Comparison of ENCODE assay signal across 8 mouse cellular contexts in genomic region chr14:96517727-96518126, GRCm38 (mm10). TPM values are rescaled to one million over a fixed set of nuclear protein-coding genes. Genes with fewer than 3 reads are reported as not detected.
DNase-seq lines count a peak whose midpoint lies in the region; ATAC-seq and TF ChIP-seq lines count a peak whose summit lies in the region.
"Had no signal": no experiment of that assay in that cellular context is flagged by ENCODE, and none has a peak within 500 bp of the region (broad histone marks: within the 10 kb centered on the region; RNA-seq: fewer than 3 reads in every experiment).

No protein-coding gene starts in this region.

- peak overlapping the region; percentile 68 for H3K4me2 ChIP-seq in liver, embryonic 11.5 days
- H3K4me2 ChIP-seq in embryonic facial prominence, embryonic 15.5 days (replicated peaks) = peak overlapping the region; percentile 68
- peak overlapping the region; percentile 91 for H3K4me2 ChIP-seq in hindbrain, postnatal 0 days (ENCODE audit: low read depth, low read length)
- peak overlapping the region; percentile 72 for H3K4me2 ChIP-seq in neural tube, embryonic 15.5 days

- no peak overlapping the region for H3K9ac ChIP-seq in liver, embryonic 11.5 days (ENCODE audit: low read depth, low read length)
- no peak overlapping the region for H3K9ac ChIP-seq in embryonic facial prominence, embryonic 15.5 days
- H3K9ac ChIP-seq in hindbrain, postnatal 0 days (replicated peaks; ENCODE audit: low read length) = peak overlapping the region; percentile 71
- peak overlapping the region; percentile 66 for H3K9ac ChIP-seq in neural tube, embryonic 15.5 days (replicated peaks)

- H3K36me3 ChIP-seq in liver, embryonic 11.5 days (ENCODE audit: control insufficient read depth, insufficient read depth, low read length) = no peaks in the 10 kb centered on the region
- H3K36me3 ChIP-seq in embryonic facial prominence, embryonic 15.5 days = no peaks in the 10 kb centered on the region
- no peaks in the 10 kb centered on the region for H3K36me3 ChIP-seq in hindbrain, postnatal 0 days (ENCODE audit: insufficient read depth, low read length)
- no peaks in the 10 kb centered on the region for H3K36me3 ChIP-seq in neural tube, embryonic 15.5 days

- DNase-seq in liver, embryonic 11.5 days (ENCODE audit: low spot score) = no peak
- DNase-seq in liver = no peak
- DNase-seq in hindbrain, postnatal 0 days (ENCODE audit: low spot score) = peak; percentile 16
- DNase-seq in layer of hippocampus, adult 18-20 months (ENCODE audit: low spot score in 2 of 2) = no peak
- no peak for DNase-seq in spleen, adult 12 weeks (ENCODE audit: low spot score)

- peaks cover 13% of the 10 kb centered on the region for H3K27me3 ChIP-seq in liver, embryonic 11.5 days (replicated peaks; ENCODE audit: control insufficient read depth, insufficient read depth, low read length)
- peaks cover 24% of the 10 kb centered on the region for H3K27me3 ChIP-seq in embryonic facial prominence, embryonic 15.5 days
- H3K27me3 ChIP-seq in hindbrain, postnatal 0 days (ENCODE audit: insufficient read depth, low read length) = no peaks in the 10 kb centered on the region
- no peaks in the 10 kb centered on the region for H3K27me3 ChIP-seq in neural tube, embryonic 15.5 days (replicated peaks)

- no peaks in the 10 kb centered on the region for H3K4me1 ChIP-seq in liver, embryonic 11.5 days (replicated peaks; ENCODE audit: control insufficient read depth, insufficient read depth, low read length)
- 0 out of 2 replicates have a peak, but pooled peaks cover 10% of the 10 kb centered on the region for H3K4me1 ChIP-seq in embryonic facial prominence, embryonic 15.5 days
- no peaks in the 10 kb centered on the region for H3K4me1 ChIP-seq in hindbrain, postnatal 0 days (ENCODE audit: insufficient read depth, low read length)
- peaks cover 12% of the 10 kb centered on the region for H3K4me1 ChIP-seq in neural tube, embryonic 15.5 days

- peak overlapping the region; percentile 36 for H3K4me3 ChIP-seq in liver, embryonic 11.5 days (ENCODE audit: low read depth, low read length)
- H3K4me3 ChIP-seq in embryonic facial prominence, embryonic 15.5 days (replicated peaks) = peak overlapping the region; percentile 41
- H3K4me3 ChIP-seq in hindbrain, postnatal 0 days (ENCODE audit: low read length) = peak overlapping the region; percentile 66
- H3K4me3 ChIP-seq in neural tube, embryonic 15.5 days (replicated peaks) = peak overlapping the region; percentile 63

- TF ChIP-seq CTCF in hindbrain, postnatal 0 days (IDR thresholded peaks at IDR 0.05; ENCODE audit: low read depth) = no peak

- ATAC-seq in liver, embryonic 11.5 days (replicated peaks; ENCODE audit: low FRiP score) = no peak
- ATAC-seq in embryonic facial prominence, embryonic 15.5 days (ENCODE audit: insufficient number of reproducible peaks, low FRiP score, low TSS enrichment, low read depth) = no peak
- ATAC-seq in hindbrain, postnatal 0 days = peak; percentile 44
- peak; percentile 42 for ATAC-seq in neural tube, embryonic 15.5 days (ENCODE audit: low FRiP score)

- H3K27ac ChIP-seq in liver, embryonic 11.5 days (ENCODE audit: low read depth, low read length) = no peak overlapping the region
- H3K27ac ChIP-seq in embryonic facial prominence, embryonic 15.5 days (replicated peaks) = no peak overlapping the region
- 0 out of 2 replicates have a peak overlapping the region, but pooled peaks have one; percentile 80 for H3K27ac ChIP-seq in hindbrain, postnatal 0 days
- peak overlapping the region; percentile 83; the same call in 1 of the 2 replicates for H3K27ac ChIP-seq in neural tube, embryonic 15.5 days (replicated peaks)

- H3K9me3 ChIP-seq in liver, embryonic 11.5 days (ENCODE audit: control insufficient read depth, low read length) = no peaks in the 10 kb centered on the region
- no peaks in the 10 kb centered on the region for H3K9me3 ChIP-seq in embryonic facial prominence, embryonic 15.5 days (replicated peaks)
- no peaks in the 10 kb centered on the region for H3K9me3 ChIP-seq in hindbrain, postnatal 0 days (ENCODE audit: low read length)
- H3K9me3 ChIP-seq in neural tube, embryonic 15.5 days (replicated peaks) = no peaks in the 10 kb centered on the region

- WGBS in liver, embryonic 11.5 days = 13% methylated on average over 9 of the region's 9 CpGs
- WGBS in embryonic facial prominence, embryonic 15.5 days = 8% methylated on average over 9 of the region's 9 CpGs
- 3% methylated on average over 9 of the region's 9 CpGs for WGBS in hindbrain, postnatal 0 days
- 8% methylated on average over 9 of the region's 9 CpGs for WGBS in neural tube, embryonic 15.5 days

RNA-seq across cellular contexts. Expression of gene Klhl1, which starts 1.2 kb away (rescaled TPM):
- not detected in 2 replicates for polyA plus RNA-seq in liver, embryonic 11.5 days (2014; fragmentation: Nextera tagmentation; extraction: Ambion mirVana)
- polyA plus RNA-seq in embryonic facial prominence, embryonic 15.5 days (2015; fragmentation: Nextera tagmentation; extraction: Ambion mirVana) = 0.07 and 0.13 TPM in 2 replicates
- 10.1 and 10.8 TPM in 2 replicates for total RNA-seq in hindbrain, postnatal 0 days (2014; rRNA removed)
- polyA plus RNA-seq in hindbrain, postnatal 0 days (2015; fragmentation: Nextera tagmentation; extraction: Ambion mirVana) = 6.7 and 7.2 TPM in 2 replicates
- 7.7 and 9.2 TPM in 2 replicates for polyA plus RNA-seq in neural tube, embryonic 15.5 days (2015; fragmentation: Nextera tagmentation; extraction: Ambion mirVana)
- under 1 TPM; 0.53 to 0.72 TPM for total RNA-seq in layer of hippocampus, adult 18-20 months (2021)
- polyA plus RNA-seq: spleen, adult 2 months had no signal

Comparison
In these comparisons a context has a peak if more than half of its experiments do, and no peak if none do; other contexts are left out.
1. ATAC-seq: peak in hindbrain, postnatal 0 days (single experiment) and neural tube, embryonic 15.5 days (single experiment); none in liver, embryonic 11.5 days (single experiment) and embryonic facial prominence, embryonic 15.5 days (single experiment).
2. H3K27ac ChIP-seq: peak in hindbrain, postnatal 0 days (single experiment) and neural tube, embryonic 15.5 days (single experiment); none in liver, embryonic 11.5 days (single experiment) and embryonic facial prominence, embryonic 15.5 days (single experiment).
3. H3K9ac ChIP-seq: peak in hindbrain, postnatal 0 days (single experiment) and neural tube, embryonic 15.5 days (single experiment); none in liver, embryonic 11.5 days (single experiment) and embryonic facial prominence, embryonic 15.5 days (single experiment).
4. Peak in every context shown above with its lines, with median percentiles within 50 percentile points of each other: H3K4me2 ChIP-seq and H3K4me3 ChIP-seq.